Mouse (Mus musculus) gastrocnemius, adult 2 months (tissue): ENCODE data around the gene Ppm1h. TPM values are rescaled to one million over a fixed set of nuclear protein-coding genes. Genes with fewer than 3 reads are reported as not detected.
A peak's percentile ranks its signal among the peaks of the same experiment; 100 is the strongest.

ENCODE experiments used
- DNase-seq: peaks from one replicate; pipeline ENCODE4 v3.0.0; 2022
- H3K27ac ChIP-seq: fragments of 200-600 bp; 2 replicates; pipeline ENCODE4 v1.8.1; 2022; ENCODE audit warnings: mild to moderate bottlenecking
- H3K4me3 ChIP-seq: fragments of 200-600 bp; 2 replicates; pipeline ENCODE4 v1.8.1; 2022; ENCODE audit warnings: mild to moderate bottlenecking, moderate library complexity
- CTCF ChIP-seq: fragments of 200-600 bp; IDR thresholded peaks from 2 replicates; pipeline ENCODE4 v1.8.1; 2022; ENCODE audit warnings: antibody characterized with exemption, mild to moderate bottlenecking, moderate library complexity
- intact Hi-C: fragments of 180-260 bp; cut with DNase I; formaldehyde crosslinking; loops from one replicate; pipeline ENCODE4 v1.15.1; 2025
- total RNA-seq, 2 experiments: library from RNA; stranded (reverse); gene quantifications; 2 replicates each; pipeline ENCODE4 v1.2.3; 2021

Gene Ppm1h
- total RNA-seq, 2 experiments from 2014 or later: 1.2 to 2.0 TPM

- H3K4me3 ChIP-seq: no peak overlapping the region
- no peak overlapping the region for H3K27ac ChIP-seq
- intact Hi-C loops: no loop called here
- DNase-seq: no peak
- TF ChIP-seq CTCF: no peak
These were observed 76.4 kb downstream of the Ppm1h start for GRCm38 (mm10) chr10:122754967-122755366.

GRCm38 (mm10) chr10:122756879-122757530 is 78.4 kb downstream of the Ppm1h start:
- intact Hi-C loops: no loop called here
- Histone ChIP-seq H3K4me3 (no peak overlapping the region), H3K27ac (no peak overlapping the region)
- TF ChIP-seq CTCF: no peak
- DNase-seq: no peak

GRCm38 (mm10) chr10:122757727-122758126 is 79.2 kb downstream of the Ppm1h start:
- H3K27ac ChIP-seq: no peak overlapping the region
- H3K4me3 ChIP-seq: no peak overlapping the region
- TF ChIP-seq CTCF: no peak
- intact Hi-C loops: no loop called here
- no peak for DNase-seq

GRCm38 (mm10) chr10:122758346-122758745 is 79.8 kb downstream of the Ppm1h start:
- TF ChIP-seq CTCF: no peak
- DNase-seq: no peak
- intact Hi-C loops: no loop called here
- Histone ChIP-seq H3K4me3 (no peak overlapping the region), H3K27ac (no peak overlapping the region)

GRCm38 (mm10) chr10:122759729-122760128 is 81.2 kb downstream of the Ppm1h start:
- intact Hi-C loops: no loop called here
- TF ChIP-seq CTCF: no peak
- no peak for DNase-seq

GRCm38 (mm10) chr10:122760469-122761307 is 82.1 kb downstream of the Ppm1h start:
- TF ChIP-seq CTCF: no peak
- no peak for DNase-seq
- H3K4me3 ChIP-seq: no peak overlapping the region
- H3K27ac ChIP-seq: no peak overlapping the region
- intact Hi-C loops: no loop called here

More at GRCm38 (mm10) chr10:122759729-122760128, 81.2 kb downstream of the Ppm1h start:
- H3K4me3 ChIP-seq: no peak overlapping the region
- no peak overlapping the region for H3K27ac ChIP-seq

GRCm38 (mm10) chr10:122762772-122763511 is 84.4 kb downstream of the Ppm1h start:
- intact Hi-C loops: no loop called here
- no peak for DNase-seq
- Histone ChIP-seq H3K27ac (no peak overlapping the region), H3K4me3 (no peak overlapping the region)
- no peak for TF ChIP-seq CTCF

GRCm38 (mm10) chr10:122763596-122763995 is 85.0 kb downstream of the Ppm1h start:
- Histone ChIP-seq H3K4me3 (no peak overlapping the region), H3K27ac (no peak overlapping the region)
- no peak for TF ChIP-seq CTCF
- intact Hi-C loops: no loop called here
- no peak for DNase-seq

GRCm38 (mm10) chr10:122764653-122765052 is 86.1 kb downstream of the Ppm1h start:
- Histone ChIP-seq H3K27ac (peak overlapping the region; percentile 38), H3K4me3 (no peak overlapping the region)
- intact Hi-C loops: no loop called here
- DNase-seq: no peak
- TF ChIP-seq CTCF: no peak

- intact Hi-C loops: no loop called here
- peak overlapping the region; percentile 72 for H3K27ac ChIP-seq
- DNase-seq: no peak
These were observed 87.0 kb downstream of the Ppm1h start for GRCm38 (mm10) chr10:122765521-122765920.

GRCm38 (mm10) chr10:122765992-122766391 is 87.4 kb downstream of the Ppm1h start:
- H3K4me3 ChIP-seq: no peak overlapping the region
- TF ChIP-seq CTCF: no peak
- peak overlapping the region; percentile 72 for H3K27ac ChIP-seq
- intact Hi-C loops: no loop called here
- DNase-seq: no peak

More at GRCm38 (mm10) chr10:122765521-122765920, 87.0 kb downstream of the Ppm1h start:
- H3K4me3 ChIP-seq: no peak overlapping the region
- TF ChIP-seq CTCF: no peak

- H3K4me3 ChIP-seq: no peak overlapping the region
- TF ChIP-seq CTCF: no peak
- intact Hi-C loops: no loop called here
- no peak for DNase-seq
- H3K27ac ChIP-seq: no peak overlapping the region
These were observed 89.8 kb downstream of the Ppm1h start for GRCm38 (mm10) chr10:122768204-122768892.
